13 mouse cellular contexts compared by ENCODE assay signal in genomic region chrX:133914219-133914618, GRCm38 (mm10). TPM values are rescaled to one million over a fixed set of nuclear protein-coding genes. Genes with fewer than 3 reads are reported as not detected.
DNase-seq lines count a peak whose midpoint lies in the region; ATAC-seq and TF ChIP-seq lines count a peak whose summit lies in the region.
"Had no signal": no experiment of that assay in that cellular context is flagged by ENCODE, and none has a peak within 500 bp of the region (broad histone marks: within the 10 kb centered on the region; RNA-seq: fewer than 3 reads in every experiment).

No protein-coding gene starts in this region.

- H3K27ac ChIP-seq in stomach, embryonic 14.5 days (ENCODE audit: low read length), result peak overlapping the region; percentile 16; the same call in 1 of the 2 replicates
- no peak overlapping the region for H3K27ac ChIP-seq in stomach, postnatal 0 days (replicated peaks)
- H3K27ac ChIP-seq: neural tube, embryonic 13.5 days had no signal

- H3K27me3 ChIP-seq in stomach, embryonic 14.5 days (ENCODE audit: control insufficient read depth, insufficient read depth, low read length), result no peaks in the 10 kb centered on the region
- H3K27me3 ChIP-seq in stomach, postnatal 0 days (ENCODE audit: control insufficient read depth, insufficient read depth, low read length), result no peaks in the 10 kb centered on the region

- no peak for DNase-seq in stomach, postnatal 0 days (ENCODE audit: low spot score)
- DNase-seq in heart, adult 9 months (ENCODE audit: low spot score in 2 of 2), result peak; percentile 43 to 63
- peak; percentile 10 for DNase-seq in kidney, postnatal 14 days
- no peak for DNase-seq in thymus, postnatal 14 days
- DNase-seq in layer of hippocampus, adult 18-20 months (ENCODE audit: low spot score in 2 of 2), result no peak
- DNase-seq: cerebellum, adult 11 months; right cerebral cortex, postnatal 4 days; thymus, postnatal 25 days had no signal

- TF ChIP-seq CTCF in stomach, postnatal 0 days (IDR thresholded peaks at IDR 0.05; ENCODE audit: low read depth), result no peak

- no peak overlapping the region for H3K4me3 ChIP-seq in stomach, embryonic 14.5 days (ENCODE audit: low read depth, low read length)
- H3K4me3 ChIP-seq in stomach, postnatal 0 days (ENCODE audit: low read depth, low read length), result no peak overlapping the region
- H3K4me3 ChIP-seq: neural tube, embryonic 13.5 days had no signal

- no peak for TF ChIP-seq EP300 in stomach, postnatal 0 days (optimal IDR thresholded peaks at IDR 0.05)

- 36% methylated on average over 7 of the region's 7 CpGs for WGBS in stomach, embryonic 14.5 days
- WGBS in stomach, postnatal 0 days, result 37% methylated on average over 7 of the region's 7 CpGs

- no peak overlapping the region for H3K4me2 ChIP-seq in stomach, embryonic 14.5 days (replicated peaks; ENCODE audit: low read depth, low read length)
- no peak overlapping the region for H3K4me2 ChIP-seq in stomach, postnatal 0 days (replicated peaks; ENCODE audit: low read depth)
- H3K4me2 ChIP-seq: neural tube, embryonic 13.5 days had no signal

- H3K36me3 ChIP-seq in stomach, embryonic 14.5 days (ENCODE audit: control insufficient read depth, insufficient read depth, low read length), result no peaks in the 10 kb centered on the region
- no peaks in the 10 kb centered on the region for H3K36me3 ChIP-seq in stomach, postnatal 0 days (ENCODE audit: control insufficient read depth, insufficient read depth, low read length)
- H3K36me3 ChIP-seq: G1E; neural tube, embryonic 13.5 days had no signal

- H3K9me3 ChIP-seq in stomach, embryonic 14.5 days (ENCODE audit: control insufficient read depth, low read depth, low read length), result no peaks in the 10 kb centered on the region
- no peaks in the 10 kb centered on the region for H3K9me3 ChIP-seq in stomach, postnatal 0 days (ENCODE audit: control insufficient read depth, low read length)
- H3K9me3 ChIP-seq: G1E; neural tube, embryonic 13.5 days had no signal

- H3K4me1 ChIP-seq in stomach, embryonic 14.5 days (ENCODE audit: control insufficient read depth, insufficient read depth, low read length), result no peaks in the 10 kb centered on the region; the same call in 1 of the 2 replicates
- H3K4me1 ChIP-seq in stomach, postnatal 0 days (replicated peaks; ENCODE audit: control insufficient read depth, insufficient read depth), result no peaks in the 10 kb centered on the region
- H3K4me1 ChIP-seq: neural tube, embryonic 13.5 days had no signal

- peak; percentile 46; the same call in 1 of the 2 replicates for ATAC-seq in stomach, embryonic 14.5 days (ENCODE audit: insufficient number of reproducible peaks, insufficient read depth, low FRiP score, low read depth)
- no peak for ATAC-seq in stomach, postnatal 0 days (ENCODE audit: low FRiP score, low TSS enrichment)
- no peak for ATAC-seq in megakaryocyte progenitor cell, adult 5-6 weeks (replicated peaks; ENCODE audit: poor library complexity)

- no peak overlapping the region for H3K9ac ChIP-seq in stomach, embryonic 14.5 days (replicated peaks; ENCODE audit: low read depth, low read length)
- no peak overlapping the region for H3K9ac ChIP-seq in stomach, postnatal 0 days (ENCODE audit: low read length)
- H3K9ac ChIP-seq: neural tube, embryonic 13.5 days had no signal

RNA-seq across cellular contexts. Expression of gene Srpx2, which starts 6.0 kb away (rescaled TPM):
- polyA plus RNA-seq in stomach, embryonic 14.5 days (2014; fragmentation: Nextera tagmentation; extraction: Ambion mirVana), result 6.8 and 7.0 TPM in 2 replicates
- polyA plus RNA-seq in stomach, postnatal 0 days (2015; fragmentation: Nextera tagmentation; extraction: Ambion mirVana), result 7.2 and 7.4 TPM in 2 replicates
- under 1 TPM; 0.58 to 0.77 TPM for total RNA-seq in layer of hippocampus, adult 18-20 months (2021)
- not detected in 2 replicates for total RNA-seq in megakaryocyte progenitor cell, adult 5-6 weeks (2015)
- total RNA-seq in megakaryocyte progenitor cell, adult 5-6 weeks (2017), result not detected in 2 replicates
- total RNA-seq: G1E; megakaryocyte-erythroid progenitor cell, adult 5-6 weeks had no signal
- polyA plus RNA-seq: G1E had no signal

RNA-seq across cellular contexts. Expression of gene Tspan6, which starts 16.0 kb away (rescaled TPM):
- polyA plus RNA-seq in stomach, embryonic 14.5 days (2014; fragmentation: Nextera tagmentation; extraction: Ambion mirVana), result 143 and 150 TPM in 2 replicates
- polyA plus RNA-seq in stomach, postnatal 0 days (2015; fragmentation: Nextera tagmentation; extraction: Ambion mirVana), result 79.2 and 83.7 TPM in 2 replicates
- 10 to 100 TPM; 13.5 to 14.2 TPM for total RNA-seq in layer of hippocampus, adult 18-20 months (2021)
- total RNA-seq in megakaryocyte progenitor cell, adult 5-6 weeks (2015), result 2.0 and 3.8 TPM in 2 replicates
- 3.0 and 3.9 TPM in 2 replicates for total RNA-seq in megakaryocyte progenitor cell, adult 5-6 weeks (2017)
- total RNA-seq: G1E had no signal
- polyA plus RNA-seq: G1E had no signal

Comparison
In these comparisons a context has a peak if more than half of its experiments do, and no peak if none do; other contexts are left out.
1. DNase-seq: peak in heart, adult 9 months (2 of 2) and kidney, postnatal 14 days (single experiment); none in stomach, postnatal 0 days (single experiment), thymus, postnatal 14 days (single experiment) and layer of hippocampus, adult 18-20 months (0 of 2).